Mouse (Mus musculus): ENCODE measurements around the gene Abca1. TPM values are rescaled to one million over a fixed set of nuclear protein-coding genes. Genes with fewer than 3 reads are reported as not detected.

Gene Abca1
- polyA plus RNA-seq, 1 experiment from 2014 or later, result 4.6 TPM

- DNase-seq (ENCODE audit: low spot score), result no peak
These were observed 73.1 kb downstream of the Abca1 start for GRCm38 (mm10) chr4:53086636-53087035.

- DNase-seq (ENCODE audit: low spot score), result no peak
These were observed 74.1 kb downstream of the Abca1 start for GRCm38 (mm10) chr4:53085634-53086033.

GRCm38 (mm10) chr4:53083071-53083470 lies 76.6 kb downstream of the Abca1 start:
- no peak for DNase-seq (ENCODE audit: low spot score)

- no peak for DNase-seq (ENCODE audit: low spot score)
These were observed 77.2 kb downstream of the Abca1 start for GRCm38 (mm10) chr4:53082451-53082850.

GRCm38 (mm10) chr4:53081851-53082250 lies 77.8 kb downstream of the Abca1 start:
- no peak for DNase-seq (ENCODE audit: low spot score)

GRCm38 (mm10) chr4:53080290-53080689 lies 79.4 kb downstream of the Abca1 start:
- DNase-seq (ENCODE audit: low spot score), result no peak

GRCm38 (mm10) chr4:53078793-53079310 lies 80.8 kb downstream of the Abca1 start:
- DNase-seq (ENCODE audit: low spot score), result no peak

GRCm38 (mm10) chr4:53076788-53077350 lies 82.8 kb downstream of the Abca1 start:
- DNase-seq (ENCODE audit: low spot score), result no peak

GRCm38 (mm10) chr4:53073025-53073424 lies 86.7 kb downstream of the Abca1 start:
- DNase-seq (ENCODE audit: low spot score), result no peak

- no peak for DNase-seq (ENCODE audit: low spot score)
These were observed 97.2 kb downstream of the Abca1 start for GRCm38 (mm10) chr4:53062301-53063008.

GRCm38 (mm10) chr4:53046238-53047022 lies 113.3 kb downstream of the Abca1 start:
- no peak for DNase-seq (ENCODE audit: low spot score)

GRCm38 (mm10) chr4:53045807-53046206 lies 113.9 kb downstream of the Abca1 start:
- DNase-seq (ENCODE audit: low spot score), result no peak

- DNase-seq (ENCODE audit: low spot score), result no peak
These were observed 115.9 kb downstream of the Abca1 start for GRCm38 (mm10) chr4:53043819-53044218.

GRCm38 (mm10) chr4:53030326-53030948 lies 129.3 kb downstream of the Abca1 start:
- DNase-seq (ENCODE audit: low spot score), result peak; percentile 5

- no peak for DNase-seq (ENCODE audit: low spot score)
These were observed 131.9 kb downstream of the Abca1 start for GRCm38 (mm10) chr4:53027811-53028210.

- no peak for DNase-seq (ENCODE audit: low spot score)
These were observed 135.3 kb downstream of the Abca1 start for GRCm38 (mm10) chr4:53024397-53024796.

GRCm38 (mm10) chr4:53023189-53023925 lies 136.3 kb downstream of the Abca1 start:
- DNase-seq (ENCODE audit: low spot score), result no peak

GRCm38 (mm10) chr4:53018392-53018791 lies 141.3 kb downstream of the Abca1 start:
- DNase-seq (ENCODE audit: low spot score), result no peak

GRCm38 (mm10) chr4:53015024-53015423 lies 144.7 kb downstream of the Abca1 start:
- DNase-seq (ENCODE audit: low spot score), result no peak

GRCm38 (mm10) chr4:53014421-53014820 lies 145.3 kb downstream of the Abca1 start:
- no peak for DNase-seq (ENCODE audit: low spot score)

All from thymus, postnatal 0 days (tissue).